Mouse (Mus musculus) skeletal muscle tissue, adult 2 months (tissue): ENCODE data around the gene Rplp1.

Experiments
- DNase-seq: peaks from one replicate; pipeline ENCODE4 v3.0.0-alpha.2; 2012; ENCODE audit warnings: low read depth, low spot score

Gene Rplp1

GRCm38 (mm10) chr9:61911300-61912128 is 2.8 kb downstream of the Rplp1 start:
- DNase-seq: no peak

GRCm38 (mm10) chr9:61910526-61911256 is 3.7 kb downstream of the Rplp1 start:
- no peak for DNase-seq

- no peak for DNase-seq
Observed at GRCm38 (mm10) chr9:61909633-61910032, 4.7 kb downstream of the Rplp1 start.

DNA sequence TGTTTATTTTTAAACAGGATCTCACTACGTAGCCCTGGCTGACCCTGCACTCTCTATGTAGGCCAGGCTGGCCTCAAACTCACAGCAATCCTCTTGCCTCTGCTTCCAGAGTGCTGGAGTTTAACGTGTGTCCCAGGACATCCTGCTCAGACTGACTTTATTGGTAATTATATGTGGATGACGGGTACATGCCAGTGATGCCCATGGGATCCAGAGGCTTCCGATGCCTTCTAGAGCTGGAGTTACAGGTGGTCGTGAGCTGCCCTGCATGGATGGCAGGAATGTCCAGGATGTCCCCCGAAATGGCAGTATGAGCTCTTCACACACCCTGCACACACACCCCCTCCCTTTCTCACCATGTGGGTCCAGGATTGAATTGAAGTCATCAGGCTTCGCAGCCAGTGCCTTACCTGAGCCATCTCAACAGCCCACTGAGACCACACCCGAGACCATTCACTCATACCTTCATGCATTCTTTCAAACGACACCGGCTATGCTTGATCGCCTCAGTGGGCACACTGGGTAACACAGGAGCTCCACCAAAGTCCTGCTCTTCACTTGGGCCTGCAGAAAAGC is 5.4 kb downstream of the Rplp1 start:
- DNase-seq: no peak

- no peak for DNase-seq
Observed at GRCm38 (mm10) chr9:61908341-61908740, 6.0 kb downstream of the Rplp1 start.

GRCm38 (mm10) chr9:61907621-61908295 is 6.6 kb downstream of the Rplp1 start:
- no peak for DNase-seq

DNA sequence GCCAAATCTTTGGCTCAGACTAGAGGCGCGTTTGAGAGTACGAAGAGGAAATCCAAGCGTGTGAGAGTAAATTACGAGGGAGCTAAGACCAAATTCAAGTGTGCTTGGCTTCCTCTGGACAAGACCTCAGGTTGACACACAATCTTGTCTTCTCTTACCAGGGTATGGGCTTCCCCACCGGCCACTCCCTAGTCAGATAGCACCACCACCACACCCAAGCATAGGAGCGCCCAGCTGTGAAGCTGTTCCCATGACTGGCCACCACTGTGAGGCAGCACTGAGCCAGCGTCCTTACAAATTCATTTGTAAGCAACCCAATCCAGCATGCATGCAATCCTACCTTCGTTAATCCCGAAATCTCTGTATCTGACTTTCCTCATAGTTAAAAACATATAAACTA is 7.4 kb downstream of the Rplp1 start:
- no peak for DNase-seq

DNA sequence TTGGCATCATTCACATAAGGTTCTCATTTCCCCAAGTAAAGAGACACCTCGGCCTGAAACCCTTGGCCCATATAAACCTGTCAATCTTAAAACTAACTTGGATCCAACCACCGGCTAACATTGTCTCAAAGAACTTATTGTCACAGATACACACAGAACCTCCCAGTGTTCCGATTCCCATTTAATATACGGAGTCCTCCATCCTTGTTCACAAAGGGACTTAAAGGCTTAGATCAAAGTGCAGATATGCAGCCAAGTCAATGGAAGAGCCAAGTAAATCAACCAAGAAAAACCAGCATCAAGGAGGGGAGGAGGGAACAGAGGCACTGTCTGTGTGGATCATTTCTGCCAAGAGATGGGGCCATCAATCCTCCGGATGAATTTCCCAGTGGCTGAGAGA is 8.8 kb downstream of the Rplp1 start:
- no peak for DNase-seq

- DNase-seq: no peak
Observed at GRCm38 (mm10) chr9:61904201-61904600, 10.1 kb downstream of the Rplp1 start.

GRCm38 (mm10) chr9:61902445-61902844 is 11.9 kb downstream of the Rplp1 start:
- no peak for DNase-seq

DNA sequence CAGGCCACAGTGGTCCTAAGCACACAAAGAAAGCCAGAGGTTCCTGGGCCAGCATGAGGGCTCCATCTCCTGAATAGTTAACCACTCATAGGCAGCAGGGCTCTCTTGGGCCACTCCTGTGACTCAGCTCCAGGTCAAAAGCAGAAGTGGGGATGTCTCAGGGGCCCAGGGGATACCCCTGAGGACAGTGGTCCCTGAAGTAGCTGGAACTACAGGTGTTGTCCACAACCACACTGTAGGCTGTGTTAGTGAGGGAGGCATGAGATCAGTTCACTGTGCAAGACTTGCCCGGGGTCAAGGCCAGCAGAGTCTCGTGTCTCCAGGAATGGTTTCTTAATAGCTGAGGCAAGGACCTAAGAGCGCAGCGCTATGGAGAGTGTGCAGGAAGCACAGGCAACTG is 12.8 kb downstream of the Rplp1 start:
- no peak for DNase-seq

DNA sequence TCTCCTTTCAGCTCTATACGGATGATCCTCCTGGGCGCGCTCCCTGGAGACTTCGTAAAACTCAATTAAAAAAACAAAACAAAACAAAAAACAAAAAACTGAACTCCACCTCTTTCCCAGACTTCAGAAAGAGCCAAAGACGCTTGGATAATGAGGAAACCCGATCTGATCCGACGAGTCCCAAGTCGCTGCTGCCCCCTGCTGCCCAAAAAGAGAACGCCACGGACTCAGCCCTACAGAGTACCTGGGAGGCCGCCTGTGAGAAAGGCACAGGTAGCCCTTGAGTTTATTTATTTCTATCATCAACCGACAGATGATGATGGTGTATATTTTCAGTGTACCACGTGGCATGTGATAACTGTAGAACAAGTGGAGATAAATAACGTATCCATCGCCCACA is 14.5 kb downstream of the Rplp1 start:
- peak; percentile 38 for DNase-seq

GRCm38 (mm10) chr9:61898401-61898800 is 15.9 kb downstream of the Rplp1 start:
- peak; percentile 35 for DNase-seq

GRCm38 (mm10) chr9:61895014-61895413 is 19.3 kb downstream of the Rplp1 start:
- peak; percentile 53 for DNase-seq

GRCm38 (mm10) chr9:61889855-61890254 is 24.5 kb downstream of the Rplp1 start:
- no peak for DNase-seq

GRCm38 (mm10) chr9:61887661-61888379 is 26.5 kb downstream of the Rplp1 start:
- no peak for DNase-seq

DNA sequence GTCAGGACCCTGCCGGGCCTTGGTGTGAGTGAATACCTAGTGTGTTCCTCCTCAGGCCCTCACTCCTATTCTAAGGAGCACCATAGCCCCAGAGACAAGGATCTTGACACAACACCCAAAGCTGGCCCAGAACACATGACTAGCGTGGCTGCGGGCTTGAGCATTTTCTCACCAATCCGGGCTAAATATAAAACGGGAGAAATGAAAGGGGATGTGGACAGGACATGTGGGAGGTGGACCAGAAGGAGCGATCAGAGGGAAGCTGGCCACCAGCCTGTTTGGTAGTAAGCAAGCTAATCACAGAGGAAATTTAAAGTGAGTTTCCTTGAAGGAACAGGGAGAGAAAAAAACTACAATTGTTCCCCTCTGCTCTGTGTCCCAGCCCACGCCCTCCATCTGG is 28.4 kb downstream of the Rplp1 start:
- DNase-seq: no peak

- no peak for DNase-seq
Observed at GRCm38 (mm10) chr9:61884936-61885335, 29.4 kb downstream of the Rplp1 start.

DNA sequence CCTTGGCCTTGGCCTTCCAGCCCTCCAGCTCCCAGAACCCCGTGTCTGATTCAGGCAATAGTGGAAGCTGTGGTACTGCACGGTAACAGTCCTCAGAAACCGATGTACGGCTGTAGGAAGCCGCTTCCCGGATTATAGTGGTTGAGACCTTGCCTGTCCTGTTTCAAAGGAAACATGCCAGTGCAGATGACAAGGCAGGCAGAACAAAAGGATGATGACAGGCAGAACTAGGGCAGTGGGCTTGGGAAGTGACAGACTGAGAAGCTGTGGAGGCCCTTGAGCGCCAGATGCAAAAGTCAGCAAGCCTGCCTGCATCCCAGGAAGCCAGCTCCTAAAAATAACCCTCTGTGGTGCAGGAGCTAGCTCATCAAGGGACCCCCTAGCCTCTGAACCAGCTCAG is 30.0 kb downstream of the Rplp1 start:
- no peak for DNase-seq

- DNase-seq: no peak
Observed at GRCm38 (mm10) chr9:61882179-61882578, 32.2 kb downstream of the Rplp1 start.

- DNase-seq: peak; percentile 25
Observed at GRCm38 (mm10) chr9:61878889-61879288, 35.5 kb downstream of the Rplp1 start.
